Mouse (Mus musculus): ENCODE results near the gene Nbeal2. TPM values are rescaled to one million over a fixed set of nuclear protein-coding genes. Genes with fewer than 3 reads are reported as not detected.

The Nbeal2 gene
- polyA plus RNA-seq, 1 experiment from 2014 or later, result 4.8 TPM

- Histone ChIP-seq H3K4me1 (ENCODE audit: control insufficient read depth, insufficient read depth, low read length) (no peaks in the 10 kb centered on the region), H3K4me3 (ENCODE audit: low read depth, low read length) (no peak overlapping the region), H3K36me3 (ENCODE audit: control insufficient read depth, insufficient read depth, low read length) (no peaks in the 10 kb centered on the region), H3K27ac (ENCODE audit: low read depth, low read length) (no peak overlapping the region), H3K9ac (replicated peaks; ENCODE audit: low read depth, low read length) (no peak overlapping the region), H3K27me3 (ENCODE audit: control insufficient read depth, insufficient read depth, low read length) (no peaks in the 10 kb centered on the region), H3K4me2 (ENCODE audit: low read depth, low read length) (no peak overlapping the region), H3K9me3 (ENCODE audit: control insufficient read depth, low read length) (no peaks in the 10 kb centered on the region)
- 57% methylated on average over 4 of the region's 4 CpGs for WGBS
- no peak for ATAC-seq (ENCODE audit: low read depth)
Observed at GRCm38 (mm10) chr9:110667219-110667836, 13.4 kb upstream of the Nbeal2 start.

GRCm38 (mm10) chr9:110666374-110666773 lies 12.4 kb upstream of the Nbeal2 start:
- no peak overlapping the region for H3K9ac ChIP-seq (replicated peaks; ENCODE audit: low read depth, low read length)
- no peaks in the 10 kb centered on the region for H3K4me1 ChIP-seq (ENCODE audit: control insufficient read depth, insufficient read depth, low read length)
- no peak overlapping the region for H3K4me2 ChIP-seq (ENCODE audit: low read depth, low read length)
- WGBS, result 18% methylated on average over 8 of the region's 8 CpGs
- ATAC-seq (ENCODE audit: low read depth), result no peak
- H3K36me3 ChIP-seq (ENCODE audit: control insufficient read depth, insufficient read depth, low read length), result no peaks in the 10 kb centered on the region
- H3K27me3 ChIP-seq (ENCODE audit: control insufficient read depth, insufficient read depth, low read length), result no peaks in the 10 kb centered on the region
- no peaks in the 10 kb centered on the region for H3K9me3 ChIP-seq (ENCODE audit: control insufficient read depth, low read length)
- H3K4me3 ChIP-seq (ENCODE audit: low read depth, low read length), result no peak overlapping the region
- H3K27ac ChIP-seq (ENCODE audit: low read depth, low read length), result no peak overlapping the region

- H3K27ac ChIP-seq (ENCODE audit: low read depth, low read length), result no peak overlapping the region
- H3K27me3 ChIP-seq (ENCODE audit: control insufficient read depth, insufficient read depth, low read length), result no peaks in the 10 kb centered on the region
- H3K9ac ChIP-seq (replicated peaks; ENCODE audit: low read depth, low read length), result no peak overlapping the region
- H3K4me3 ChIP-seq (ENCODE audit: low read depth, low read length), result no peak overlapping the region
- no peaks in the 10 kb centered on the region for H3K36me3 ChIP-seq (ENCODE audit: control insufficient read depth, insufficient read depth, low read length)
- no peaks in the 10 kb centered on the region for H3K4me1 ChIP-seq (ENCODE audit: control insufficient read depth, insufficient read depth, low read length)
- no peaks in the 10 kb centered on the region for H3K9me3 ChIP-seq (ENCODE audit: control insufficient read depth, low read length)
- H3K4me2 ChIP-seq (ENCODE audit: low read depth, low read length), result no peak overlapping the region
- 7% methylated on average over 4 of the region's 4 CpGs for WGBS
- no peak for ATAC-seq (ENCODE audit: low read depth)
Observed at GRCm38 (mm10) chr9:110665912-110666311, 12.0 kb upstream of the Nbeal2 start.

- no peak for ATAC-seq (ENCODE audit: low read depth)
- Histone ChIP-seq H3K27ac (ENCODE audit: low read depth, low read length) (no peak overlapping the region), H3K4me1 (ENCODE audit: control insufficient read depth, insufficient read depth, low read length) (no peaks in the 10 kb centered on the region; the same call in 1 of the 2 replicates), H3K9me3 (ENCODE audit: control insufficient read depth, low read length) (no peaks in the 10 kb centered on the region), H3K36me3 (ENCODE audit: control insufficient read depth, insufficient read depth, low read length) (no peaks in the 10 kb centered on the region), H3K27me3 (ENCODE audit: control insufficient read depth, insufficient read depth, low read length) (no peaks in the 10 kb centered on the region), H3K9ac (replicated peaks; ENCODE audit: low read depth, low read length) (no peak overlapping the region), H3K4me3 (ENCODE audit: low read depth, low read length) (no peak overlapping the region), H3K4me2 (ENCODE audit: low read depth, low read length) (no peak overlapping the region)
- 91% methylated on average over 1 of the region's 1 CpGs for WGBS
Observed at GRCm38 (mm10) chr9:110662844-110663243, 8.9 kb upstream of the Nbeal2 start.

GRCm38 (mm10) chr9:110660856-110661612 lies 7.1 kb upstream of the Nbeal2 start:
- no peak overlapping the region for H3K9ac ChIP-seq (replicated peaks; ENCODE audit: low read depth, low read length)
- H3K9me3 ChIP-seq (ENCODE audit: control insufficient read depth, low read length), result no peaks in the 10 kb centered on the region
- H3K4me2 ChIP-seq (ENCODE audit: low read depth, low read length), result no peak overlapping the region
- no peak overlapping the region for H3K4me3 ChIP-seq (ENCODE audit: low read depth, low read length)
- H3K27me3 ChIP-seq (ENCODE audit: control insufficient read depth, insufficient read depth, low read length), result no peaks in the 10 kb centered on the region
- WGBS, result 87% methylated on average over 7 of the region's 7 CpGs
- ATAC-seq (ENCODE audit: low read depth), result no peak
- H3K27ac ChIP-seq (ENCODE audit: low read depth, low read length), result no peak overlapping the region
- H3K4me1 ChIP-seq (ENCODE audit: control insufficient read depth, insufficient read depth, low read length), result no peaks in the 10 kb centered on the region; the same call in 1 of the 2 replicates
- no peaks in the 10 kb centered on the region for H3K36me3 ChIP-seq (ENCODE audit: control insufficient read depth, insufficient read depth, low read length)

GRCm38 (mm10) chr9:110660208-110660607 lies 6.2 kb upstream of the Nbeal2 start:
- H3K27ac ChIP-seq (ENCODE audit: low read depth, low read length), result no peak overlapping the region
- ATAC-seq (ENCODE audit: low read depth), result no peak
- no peak overlapping the region for H3K4me2 ChIP-seq (ENCODE audit: low read depth, low read length)
- H3K9ac ChIP-seq (replicated peaks; ENCODE audit: low read depth, low read length), result no peak overlapping the region
- no peaks in the 10 kb centered on the region for H3K9me3 ChIP-seq (ENCODE audit: control insufficient read depth, low read length)
- no peaks in the 10 kb centered on the region for H3K36me3 ChIP-seq (ENCODE audit: control insufficient read depth, insufficient read depth, low read length)
- WGBS, result 88% methylated on average over 2 of the region's 2 CpGs
- H3K4me1 ChIP-seq (ENCODE audit: control insufficient read depth, insufficient read depth, low read length), result no peaks in the 10 kb centered on the region; the same call in 1 of the 2 replicates
- H3K27me3 ChIP-seq (ENCODE audit: control insufficient read depth, insufficient read depth, low read length), result no peaks in the 10 kb centered on the region
- H3K4me3 ChIP-seq (ENCODE audit: low read depth, low read length), result no peak overlapping the region

- no peaks in the 10 kb centered on the region; the same call in 1 of the 2 replicates for H3K4me1 ChIP-seq (ENCODE audit: control insufficient read depth, insufficient read depth, low read length)
- H3K27me3 ChIP-seq (ENCODE audit: control insufficient read depth, insufficient read depth, low read length), result no peaks in the 10 kb centered on the region
- no peak for ATAC-seq (ENCODE audit: low read depth)
Observed at GRCm38 (mm10) chr9:110659521-110659920, 5.6 kb upstream of the Nbeal2 start.

GRCm38 (mm10) chr9:110657474-110658078 lies 3.6 kb upstream of the Nbeal2 start:
- Histone ChIP-seq H3K9ac (replicated peaks; ENCODE audit: low read depth, low read length) (peak overlapping the region; percentile 74; the same call in 1 of the 2 replicates), H3K27ac (ENCODE audit: low read depth, low read length) (no peak overlapping the region), H3K9me3 (ENCODE audit: control insufficient read depth, low read length) (no peaks in the 10 kb centered on the region), H3K4me3 (ENCODE audit: low read depth, low read length) (peak overlapping the region; percentile 50), H3K4me1 (ENCODE audit: control insufficient read depth, insufficient read depth, low read length) (peaks cover 2% of the 10 kb centered on the region; the same call in 1 of the 2 replicates), H3K36me3 (ENCODE audit: control insufficient read depth, insufficient read depth, low read length) (no peaks in the 10 kb centered on the region), H3K27me3 (ENCODE audit: control insufficient read depth, insufficient read depth, low read length) (no peaks in the 10 kb centered on the region), H3K4me2 (ENCODE audit: low read depth, low read length) (peak overlapping the region; percentile 72)
- ATAC-seq (ENCODE audit: low read depth), result no peak
- 81% methylated on average over 13 of the region's 13 CpGs for WGBS

More at GRCm38 (mm10) chr9:110659521-110659920, 5.6 kb upstream of the Nbeal2 start:
- H3K4me3 ChIP-seq (ENCODE audit: low read depth, low read length), result no peak overlapping the region
- no peak overlapping the region for H3K27ac ChIP-seq (ENCODE audit: low read depth, low read length)
- no peaks in the 10 kb centered on the region for H3K36me3 ChIP-seq (ENCODE audit: control insufficient read depth, insufficient read depth, low read length)
- WGBS, result 92% methylated on average over 12 of the region's 12 CpGs
- H3K9ac ChIP-seq (replicated peaks; ENCODE audit: low read depth, low read length), result no peak overlapping the region
- no peak overlapping the region for H3K4me2 ChIP-seq (ENCODE audit: low read depth, low read length)
- H3K9me3 ChIP-seq (ENCODE audit: control insufficient read depth, low read length), result no peaks in the 10 kb centered on the region

All from neural tube, embryonic 14.5 days (tissue).